Mouse (Mus musculus) heart, postnatal 25 days (tissue): ENCODE results near the gene Pex11g. TPM values are rescaled to one million over a fixed set of nuclear protein-coding genes. Genes with fewer than 3 reads are reported as not detected.

Experiments used
- DNase-seq: peaks from one replicate; pipeline ENCODE4 v3.0.0; 2022; ENCODE audit warnings: low spot score
- intact Hi-C: fragments of 180-260 bp; cut with DNase I; formaldehyde crosslinking; loops from one replicate; pipeline ENCODE4 v1.15.1; 2025
- total RNA-seq, 2 experiments: library from RNA; stranded (reverse); gene quantifications; 2 replicates each; pipeline ENCODE4 v1.2.3; 2021

Pex11g gene
- total RNA-seq, 2 experiments from 2014 or later = 3.2 to 3.4 TPM

- intact Hi-C loops = no loop called here
- no peak for DNase-seq
Observed at GRCm38 (mm10) chr8:3483546-3483945, 16.1 kb upstream of the Pex11g start.

- DNase-seq = no peak
- intact Hi-C loops = no loop called here
Observed at GRCm38 (mm10) chr8:3482240-3482740, 14.8 kb upstream of the Pex11g start.

- DNase-seq = no peak
- intact Hi-C loops = no loop called here
Observed at GRCm38 (mm10) chr8:3481605-3482004, 14.1 kb upstream of the Pex11g start.

GRCm38 (mm10) chr8:3480221-3480785 lies 12.8 kb upstream of the Pex11g start:
- no peak for DNase-seq
- intact Hi-C loops = no loop called here

- intact Hi-C loops = no loop called here
Observed at GRCm38 (mm10) chr8:3475715-3476429, 8.4 kb upstream of the Pex11g start.

GRCm38 (mm10) chr8:3470562-3470961 lies 3.1 kb upstream of the Pex11g start, which contains the start of gene Tex45:
Tex45 (plus strand) TSS chr8:3470862.
- no peak for DNase-seq
- intact Hi-C loops = loop anchor here (2.0 kb wide), 1 partner anchor 20 kb away; no protein-coding TSS in a partner anchor

More at GRCm38 (mm10) chr8:3475715-3476429, 8.4 kb upstream of the Pex11g start:
- no peak for DNase-seq

DNA sequence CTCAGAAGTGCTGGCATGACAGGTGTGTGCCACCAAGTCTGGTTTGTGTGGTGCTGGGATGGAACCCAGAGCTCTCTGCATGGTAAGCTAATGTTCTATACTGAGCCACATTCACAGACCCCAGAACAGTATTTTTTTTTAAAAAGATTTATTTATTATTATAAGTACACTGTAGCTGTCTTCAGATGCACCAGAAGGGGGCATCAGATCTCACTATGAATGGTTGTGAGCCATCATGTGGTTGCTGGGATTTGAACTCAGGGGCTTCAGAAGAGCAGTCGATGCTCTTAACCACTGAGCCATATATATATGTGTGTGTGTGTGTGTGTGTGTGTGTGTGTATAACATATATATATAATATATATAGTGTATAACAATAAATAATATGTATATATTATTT lies 1.4 kb upstream of the Pex11g start:
- intact Hi-C loops = loop anchor here (10.0 kb wide), 1 partner anchor 46 kb away; the partner anchor contains the start of gene Pnpla6

GRCm38 (mm10) chr8:3467886-3468545 lies 536 bp upstream of the Pex11g start:
- intact Hi-C loops = loop anchor here (10.0 kb wide), 1 partner anchor 47 kb away; the partner anchor contains the start of gene Pnpla6
- no peak for DNase-seq

More for the DNA sequence above, 1.4 kb upstream of the Pex11g start:
- DNase-seq = no peak

DNA sequence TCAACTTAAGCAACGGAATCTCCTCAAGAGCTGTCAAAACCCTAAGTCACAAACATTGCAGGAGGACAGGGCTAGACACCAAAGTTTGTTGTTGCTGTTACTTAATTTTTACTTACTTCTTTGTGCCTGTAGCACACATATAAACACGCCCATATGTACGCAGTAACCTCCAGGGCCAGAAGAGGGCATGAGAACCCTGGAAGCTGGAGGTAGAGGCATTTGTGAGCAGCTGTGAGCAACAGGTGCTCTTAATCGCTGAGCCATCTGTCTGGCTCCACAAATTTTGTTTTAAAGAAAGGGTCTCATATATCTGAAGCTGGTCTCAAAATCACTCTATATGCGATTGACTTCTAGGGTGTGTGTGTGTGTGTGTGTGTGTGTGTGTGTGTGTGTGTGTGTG lies 3.2 kb downstream of the Pex11g start:
- intact Hi-C loops = loop anchor here (2.0 to 10.0 kb wide), 2 partner anchors 50 to 208 kb away; partner anchors contain the start of genes Fcor and Pnpla6
- no peak for DNase-seq

GRCm38 (mm10) chr8:3463248-3463647 lies 4.2 kb downstream of the Pex11g start:
- intact Hi-C loops = loop anchor here (10.0 kb wide), 1 partner anchor 52 kb away; the partner anchor contains the start of gene Pnpla6
- no peak for DNase-seq

DNA sequence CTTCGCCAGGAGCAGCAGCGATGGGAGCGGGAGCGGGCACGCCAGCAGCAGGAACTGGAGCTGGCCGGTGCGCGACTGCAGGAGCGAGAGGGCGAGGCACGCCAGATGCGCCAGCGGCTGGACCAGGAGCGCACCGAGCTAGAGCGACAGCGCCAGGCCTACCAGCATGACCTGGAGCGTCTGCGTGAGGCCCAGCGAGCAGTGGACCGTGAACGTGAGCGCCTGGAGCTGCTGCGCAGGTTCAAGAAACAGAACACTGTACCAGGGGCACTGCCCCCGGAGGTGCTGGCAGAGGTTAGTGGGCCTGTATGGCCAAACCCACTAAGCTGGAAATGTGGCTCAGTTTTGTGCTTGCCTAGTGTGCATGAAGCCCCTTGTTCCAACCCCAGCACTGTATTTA lies 15.5 kb downstream of the Pex11g start:
- intact Hi-C loops = loop anchor here (2.0 kb wide), 1 partner anchor 93 kb away; no protein-coding TSS in a partner anchor
- no peak for DNase-seq

DNA sequence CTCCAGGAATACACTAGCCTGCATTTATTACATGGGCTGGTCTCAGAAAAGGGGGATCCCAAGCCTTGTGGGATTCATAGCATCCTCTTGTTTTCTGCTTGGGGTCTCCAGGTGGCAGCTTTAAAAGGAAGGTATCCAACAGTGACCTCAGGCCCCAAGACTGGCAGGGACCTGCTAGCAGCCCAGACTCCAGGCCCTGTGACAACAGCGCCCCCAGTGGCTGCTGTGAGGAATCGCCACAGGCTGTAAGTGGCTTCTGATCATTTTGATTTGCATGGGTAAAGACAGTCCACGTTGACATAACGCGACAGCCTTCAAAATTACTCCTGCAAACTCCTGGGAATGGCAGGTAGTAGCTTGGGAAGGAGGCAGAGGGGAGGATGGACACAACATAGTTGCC lies 16.8 kb downstream of the Pex11g start:
- intact Hi-C loops = loop anchor here (2.0 kb wide), 1 partner anchor 92 kb away; no protein-coding TSS in a partner anchor
- no peak for DNase-seq

GRCm38 (mm10) chr8:3449226-3449625 lies 18.3 kb downstream of the Pex11g start:
- intact Hi-C loops = no loop called here
- DNase-seq = no peak

GRCm38 (mm10) chr8:3439510-3439909 lies 28.0 kb downstream of the Pex11g start:
- intact Hi-C loops = no loop called here
- DNase-seq = no peak

DNA sequence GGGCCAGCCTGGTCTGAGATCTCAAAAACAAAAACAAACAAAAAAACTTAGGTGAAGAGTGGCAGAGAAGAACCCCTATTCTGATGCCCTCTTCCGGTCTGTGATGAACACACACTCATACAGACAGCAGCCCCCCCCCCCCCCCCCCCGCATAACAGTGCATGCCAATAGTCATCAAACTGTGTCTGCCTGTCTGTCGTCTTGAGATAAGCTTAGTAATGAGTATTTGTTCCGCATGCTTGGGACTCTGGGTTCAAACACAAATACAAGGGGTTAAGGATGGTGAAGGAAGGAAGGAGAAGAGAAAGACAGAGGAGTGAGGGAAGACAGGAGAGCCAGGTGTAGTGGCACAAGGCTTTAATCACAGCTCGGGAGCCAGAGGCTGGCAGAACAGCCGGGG lies 31.0 kb downstream of the Pex11g start:
- intact Hi-C loops = no loop called here
- no peak for DNase-seq

DNA sequence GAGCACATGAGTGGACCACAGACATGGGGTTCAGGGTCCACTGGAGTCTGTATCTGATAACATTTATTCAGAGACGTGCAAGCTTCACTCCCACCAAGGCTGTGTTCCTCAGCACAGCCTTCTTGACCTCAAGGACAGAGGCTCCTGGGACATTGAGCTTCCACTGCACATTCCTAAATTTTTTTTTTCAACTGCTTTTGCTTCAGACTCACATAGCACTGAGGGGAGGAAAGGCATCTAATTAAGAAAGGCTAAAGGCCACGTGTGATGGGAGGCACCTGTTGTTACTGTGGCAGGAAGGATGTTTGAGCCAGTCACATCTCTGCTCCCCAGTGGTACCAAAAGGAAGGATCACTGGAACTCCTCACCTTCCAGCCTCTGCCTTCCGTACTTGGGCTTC lies 36.4 kb downstream of the Pex11g start:
- no peak for DNase-seq
- intact Hi-C loops = no loop called here

DNA sequence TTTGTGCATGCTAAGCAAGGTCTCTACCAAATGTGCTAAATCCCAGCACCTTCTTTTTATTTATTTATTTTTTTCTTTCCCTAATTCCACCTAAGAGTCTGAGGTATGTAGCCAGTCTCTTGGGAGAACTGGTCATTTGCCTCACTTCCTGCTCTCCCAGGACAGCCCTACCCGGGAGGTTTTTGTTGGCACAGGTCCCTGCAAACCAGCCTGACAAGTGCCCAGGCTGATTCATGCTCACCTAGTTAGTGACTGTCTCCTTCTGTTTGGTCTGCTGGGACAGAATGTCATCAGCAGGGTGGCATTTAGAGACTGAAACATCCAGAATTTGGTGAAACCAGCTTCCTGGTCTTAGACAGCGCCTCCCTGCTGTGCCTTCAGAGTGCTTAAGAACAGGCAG lies 37.5 kb downstream of the Pex11g start:
- DNase-seq = no peak
- intact Hi-C loops = no loop called here

GRCm38 (mm10) chr8:3428426-3428825 lies 39.1 kb downstream of the Pex11g start:
- intact Hi-C loops = no loop called here
- DNase-seq = no peak

DNA sequence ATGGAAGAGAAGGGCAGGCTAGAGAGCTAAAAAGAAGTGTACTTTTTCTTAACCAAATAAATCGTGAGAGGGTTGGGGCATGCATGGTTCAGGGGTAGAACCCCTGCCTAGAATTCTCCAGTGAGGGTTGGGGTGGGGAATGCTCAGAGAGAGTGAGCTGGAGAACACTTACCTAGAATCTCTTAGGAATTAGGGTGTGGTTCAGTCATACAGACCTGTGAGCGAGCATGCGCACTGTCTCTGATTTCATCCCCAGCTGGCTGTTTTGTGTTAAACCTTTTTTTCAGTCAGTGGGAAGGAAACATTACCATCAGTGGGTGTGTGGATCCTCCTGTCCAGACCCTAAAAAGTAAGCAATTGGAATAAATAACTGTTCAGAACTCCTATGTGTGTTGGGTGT lies 41.3 kb downstream of the Pex11g start:
- intact Hi-C loops = no loop called here
- DNase-seq = no peak

DNA sequence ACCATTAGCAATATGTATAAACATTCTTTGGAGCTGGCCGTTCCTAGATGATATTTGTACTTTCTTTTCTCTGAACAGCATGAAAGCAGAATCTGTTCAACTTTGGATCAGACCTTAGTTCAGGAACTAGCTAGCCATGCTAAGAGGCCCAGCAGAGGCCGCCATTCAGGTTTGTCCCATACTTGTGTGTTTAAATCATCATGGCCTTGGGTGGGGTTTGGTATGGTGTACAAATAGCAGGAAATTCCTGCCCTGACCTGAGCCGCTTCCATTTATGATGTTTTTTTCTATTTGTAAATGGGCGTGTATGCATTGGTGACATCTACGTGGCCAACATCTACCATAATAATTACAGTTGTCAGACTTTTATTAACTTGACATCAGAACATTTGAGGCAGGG lies 42.3 kb downstream of the Pex11g start:
- intact Hi-C loops = no loop called here
- no peak for DNase-seq
